Mouse (Mus musculus) forelimb bud, embryonic 11.5 days (tissue): ENCODE measurements around the gene Odaph.

Source experiments
- DNase-seq: peaks from one replicate; pipeline ENCODE4 v3.0.0-alpha.2; 2012; ENCODE audit warnings: low read depth, low spot score

Odaph gene

DNA sequence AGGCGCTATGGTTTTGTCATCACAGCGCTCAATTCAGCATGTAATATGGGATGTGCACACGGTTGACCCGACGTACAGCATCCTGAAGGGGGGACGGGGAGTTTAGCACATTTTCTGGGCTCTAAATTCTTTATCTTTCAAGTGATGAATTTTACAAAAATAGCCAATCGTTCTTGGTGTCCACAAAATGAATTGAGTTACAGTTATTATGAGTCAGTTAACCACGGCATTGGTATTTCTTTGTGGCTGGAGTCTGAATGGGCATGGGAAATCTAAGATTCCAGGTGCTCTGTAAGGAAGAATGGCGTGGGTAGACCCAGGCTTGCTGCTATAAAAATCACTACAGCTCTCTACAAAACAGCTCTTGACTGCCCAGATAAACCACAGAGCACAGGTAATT is 2.0 kb downstream of the Odaph start:
- no peak for DNase-seq

DNA sequence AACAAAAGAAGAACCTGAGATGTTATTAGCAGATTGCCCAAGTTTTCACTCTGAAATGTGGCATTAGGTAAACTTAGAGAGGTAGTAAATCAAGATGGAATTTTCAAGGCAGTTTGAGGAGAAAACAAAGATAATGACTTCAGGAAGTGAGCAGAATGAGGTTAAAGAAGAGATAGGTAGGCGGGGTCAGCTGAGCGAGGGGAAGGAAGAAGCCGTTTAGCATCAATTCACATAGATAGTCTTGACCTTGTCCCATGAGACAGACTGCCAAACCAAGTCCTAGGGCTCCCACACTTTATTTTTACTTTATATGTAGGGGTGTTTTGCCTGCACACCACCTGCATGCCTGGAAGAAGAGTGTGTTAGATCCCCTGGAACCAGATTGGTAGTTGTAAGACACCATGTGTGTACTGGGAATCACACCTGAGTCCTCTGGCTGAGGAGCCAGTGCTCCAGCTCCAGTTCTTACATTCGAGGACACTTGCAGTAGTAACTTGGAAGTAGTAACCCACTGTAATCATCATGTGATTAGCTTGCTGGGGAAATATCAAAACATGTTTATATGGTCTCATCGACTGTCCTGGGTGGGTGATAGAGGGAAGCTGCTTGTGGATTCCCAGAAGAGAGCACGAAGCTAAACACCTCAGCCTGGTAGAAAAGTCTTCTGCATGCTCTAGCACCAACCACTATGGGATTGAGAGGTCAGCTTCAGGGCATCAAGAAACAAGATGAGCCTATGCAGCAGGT is 4.1 kb downstream of the Odaph start:
- DNase-seq, result no peak

DNA sequence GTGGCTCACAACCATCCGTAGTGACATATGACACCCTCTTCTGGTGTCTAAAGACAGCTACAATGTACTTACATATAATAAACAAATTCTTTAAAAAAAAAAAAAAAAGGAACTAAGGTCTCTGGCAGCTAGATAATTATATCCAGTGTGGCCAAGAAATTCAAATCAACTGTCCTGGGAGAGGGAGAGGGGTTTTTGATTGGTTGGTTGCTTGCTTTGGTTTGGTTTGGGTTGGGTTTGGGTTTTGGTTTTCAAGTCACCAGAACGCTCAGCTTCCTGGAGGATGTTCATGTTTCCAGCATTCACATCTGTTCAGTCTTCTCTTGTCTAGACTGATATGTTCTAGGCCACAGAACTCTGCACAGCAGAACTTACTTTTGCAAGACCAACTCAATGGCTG is 5.8 kb downstream of the Odaph start:
- no peak for DNase-seq

DNA sequence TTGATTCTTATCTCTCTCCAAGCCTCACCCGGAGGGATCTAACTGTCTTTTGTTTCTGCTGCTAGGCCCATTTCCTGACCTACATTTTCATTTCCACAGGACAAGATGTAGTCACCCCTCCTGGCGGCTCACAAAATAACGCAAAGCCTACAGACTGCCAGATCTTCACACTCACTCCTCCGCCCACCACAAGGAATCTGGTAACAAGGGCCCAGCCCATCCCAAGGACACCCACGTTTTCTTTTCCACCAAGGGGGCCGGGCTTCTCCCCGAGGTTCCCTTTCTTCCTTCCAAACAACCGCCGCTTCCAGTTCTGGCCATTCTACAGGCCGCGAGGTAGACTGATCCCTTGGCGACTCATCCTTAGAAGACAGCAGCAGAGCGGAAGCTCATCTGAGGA is 7.3 kb downstream of the Odaph start:
- no peak for DNase-seq

DNA sequence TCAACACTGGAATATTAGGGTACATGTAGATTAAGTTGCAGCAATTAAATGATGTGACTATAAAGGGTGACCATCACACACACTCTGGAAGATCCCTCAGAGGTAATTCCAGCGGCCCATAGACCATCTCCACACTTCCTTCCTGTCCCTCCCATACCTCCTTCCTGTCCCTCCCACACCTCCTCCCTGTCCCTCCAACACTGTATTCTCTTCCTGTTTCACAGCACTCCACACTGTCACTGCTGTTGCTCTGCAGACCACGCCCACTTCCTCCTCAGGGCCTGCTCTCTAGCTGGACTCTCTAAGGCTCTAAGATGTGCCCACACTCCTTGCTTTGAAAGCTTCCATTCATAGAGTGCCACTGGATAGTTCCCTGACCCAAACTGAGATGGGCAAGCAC is 13.5 kb downstream of the Odaph start:
- no peak for DNase-seq

DNA sequence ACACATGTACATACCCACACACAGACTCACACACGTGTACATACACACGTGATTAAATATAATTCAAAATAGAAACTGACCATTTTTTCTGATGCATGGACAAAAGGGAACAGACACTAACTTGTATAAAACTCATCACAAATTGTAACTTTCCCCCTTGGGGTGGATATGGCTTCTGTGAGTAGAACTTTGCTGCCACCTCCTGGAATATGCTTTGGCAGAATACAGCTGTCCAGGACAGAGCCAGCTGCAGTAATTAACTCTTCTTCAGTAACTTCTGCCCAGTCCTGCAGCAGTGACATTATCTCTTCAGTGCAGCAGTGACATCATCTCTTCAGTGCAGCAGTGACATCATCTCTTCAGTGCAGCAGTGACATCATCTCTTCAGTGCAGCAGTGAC is 15.7 kb downstream of the Odaph start:
- DNase-seq, result no peak

DNA sequence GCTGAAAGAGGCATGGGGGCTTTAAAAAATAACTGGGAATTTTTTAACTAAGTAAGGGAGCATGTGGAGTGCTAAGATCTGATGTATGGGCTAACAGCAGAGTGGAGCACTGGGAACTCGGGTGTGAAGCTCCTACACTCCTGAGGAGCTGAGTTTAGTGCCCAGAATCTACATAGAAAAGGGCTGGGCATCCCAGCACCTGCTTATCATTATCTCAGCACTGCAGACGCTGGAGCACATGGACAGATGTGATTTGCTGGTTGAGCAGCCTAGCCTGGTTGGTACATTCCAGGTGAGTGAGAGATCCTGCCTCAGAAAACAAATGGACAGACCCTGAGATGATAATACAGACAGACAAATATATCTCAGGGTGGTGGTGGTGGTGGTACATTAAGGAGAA is 22.6 kb downstream of the Odaph start:
- DNase-seq, result no peak

DNA sequence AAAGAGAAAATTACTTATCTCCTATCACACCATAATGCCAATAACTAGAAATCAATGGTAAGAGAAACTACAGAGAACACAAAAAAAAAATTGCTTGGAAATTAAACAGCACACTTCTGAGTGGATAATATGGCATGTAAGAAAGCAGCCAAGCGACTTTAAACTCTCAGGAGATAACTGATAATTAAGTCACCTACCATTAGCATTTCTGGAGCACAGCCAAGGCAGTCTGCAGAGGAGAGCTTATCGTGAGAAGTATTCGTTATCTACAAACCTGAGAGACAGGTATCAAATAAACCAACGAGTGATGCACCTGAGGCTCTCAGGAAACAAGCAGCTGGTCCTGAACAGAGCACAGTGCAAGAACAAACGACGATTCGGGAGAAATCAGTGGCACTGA is 24.5 kb downstream of the Odaph start:
- DNase-seq, result no peak

DNA sequence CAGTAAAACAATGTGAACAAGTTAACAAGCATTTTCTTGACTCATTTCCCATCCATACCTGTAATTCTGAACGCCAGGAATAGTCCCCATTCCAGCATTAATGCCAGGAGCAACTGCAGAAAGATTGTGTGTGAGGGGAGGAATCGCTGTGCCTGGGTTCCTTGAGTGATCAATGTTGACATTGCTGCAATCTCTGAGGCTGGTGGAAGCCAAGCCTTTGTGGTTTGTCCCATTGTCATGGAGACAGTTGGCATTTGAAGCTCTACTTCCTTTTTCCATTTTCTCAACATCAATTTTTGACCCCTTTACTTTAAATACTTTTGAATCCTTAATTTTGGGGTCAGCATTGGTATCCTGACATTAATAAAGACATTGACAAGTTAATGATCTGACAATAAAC is 32.7 kb downstream of the Odaph start:
- DNase-seq, result no peak

DNA sequence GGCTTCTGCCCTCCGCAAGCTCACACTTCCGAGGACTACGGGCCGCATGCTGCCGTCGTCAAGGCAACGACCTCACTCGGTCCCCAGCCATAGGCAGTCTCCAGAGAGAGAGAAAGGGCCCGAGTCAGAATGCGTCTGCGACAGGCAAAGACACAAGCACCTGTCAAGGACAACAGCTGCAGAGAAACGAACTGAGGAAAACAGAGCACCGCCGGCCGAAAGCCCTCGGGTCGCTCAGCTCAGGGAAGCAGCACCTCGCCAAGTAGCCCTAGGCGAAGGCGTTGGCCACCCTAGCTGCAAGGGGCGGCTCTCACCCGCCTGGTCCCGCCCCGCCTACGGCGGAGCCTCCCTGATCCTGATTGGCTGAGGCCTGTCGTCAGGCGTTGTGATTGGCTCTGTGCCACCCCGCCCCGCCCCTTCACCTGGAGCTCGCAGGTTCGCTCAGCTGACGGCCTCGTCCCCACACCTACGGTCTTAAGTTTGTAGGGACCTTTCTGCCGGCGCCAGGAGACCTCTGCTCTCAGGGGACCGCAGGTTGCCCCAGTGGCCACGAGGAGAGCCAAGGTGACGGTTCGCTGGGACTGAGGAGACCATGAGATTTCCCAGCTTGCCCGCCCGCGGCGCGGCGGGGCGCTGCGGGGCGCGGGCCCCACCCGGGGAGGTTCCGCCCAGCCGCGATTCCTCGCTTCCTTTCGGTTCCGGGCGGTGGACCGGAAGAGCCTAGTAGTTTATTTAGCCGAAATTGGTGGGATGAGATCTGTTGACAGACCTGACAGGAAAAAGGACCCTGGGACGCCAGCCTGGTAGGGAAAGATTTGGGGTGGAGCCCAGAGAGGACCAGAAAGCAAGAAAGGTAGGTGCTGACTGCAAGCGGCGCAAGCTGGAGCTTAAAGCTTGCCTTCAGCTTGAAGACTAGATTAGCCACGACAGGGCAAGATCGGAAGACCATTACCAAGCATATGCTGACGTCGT is 55.4 kb downstream of the Odaph start:
- peak; percentile 85 for DNase-seq

DNA sequence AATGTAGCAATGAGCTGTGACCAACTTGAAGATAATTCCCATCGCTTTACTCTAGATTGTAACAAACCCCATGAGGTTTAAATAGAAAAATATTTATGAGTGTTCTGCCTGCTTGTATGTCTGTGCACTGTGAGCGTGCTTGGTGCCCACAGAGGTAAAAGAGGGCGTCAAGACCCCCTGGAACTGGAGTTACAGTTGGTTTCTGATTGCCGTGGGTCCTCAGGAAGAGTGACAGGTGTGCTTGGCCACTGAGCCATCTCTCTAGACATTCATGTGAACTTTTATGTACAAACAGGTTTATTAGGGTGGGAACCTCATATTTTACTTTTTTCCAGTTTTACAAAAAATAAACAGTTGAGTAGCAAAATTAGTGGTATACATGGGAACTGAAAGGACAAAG is 56.5 kb downstream of the Odaph start, which contains the start of gene Cdkl2:
Gene Cdkl2, minus strand, starts transcription at position 101 of the 400 bp plus-strand sequence.
- DNase-seq, result no peak
